Mouse (Mus musculus): ENCODE data around the gene Tmem205. TPM values are rescaled to one million over a fixed set of nuclear protein-coding genes. Genes with fewer than 3 reads are reported as not detected.

Tmem205 gene
- 8.9 TPM for polyA plus RNA-seq (2014; fragmentation: Illumina TruSeq; extraction: RNeasy Lipid Tissue Mini Kit (QIAGEN cat#74804); ENCODE audit: low read depth, low replicate concordance)

DNA sequence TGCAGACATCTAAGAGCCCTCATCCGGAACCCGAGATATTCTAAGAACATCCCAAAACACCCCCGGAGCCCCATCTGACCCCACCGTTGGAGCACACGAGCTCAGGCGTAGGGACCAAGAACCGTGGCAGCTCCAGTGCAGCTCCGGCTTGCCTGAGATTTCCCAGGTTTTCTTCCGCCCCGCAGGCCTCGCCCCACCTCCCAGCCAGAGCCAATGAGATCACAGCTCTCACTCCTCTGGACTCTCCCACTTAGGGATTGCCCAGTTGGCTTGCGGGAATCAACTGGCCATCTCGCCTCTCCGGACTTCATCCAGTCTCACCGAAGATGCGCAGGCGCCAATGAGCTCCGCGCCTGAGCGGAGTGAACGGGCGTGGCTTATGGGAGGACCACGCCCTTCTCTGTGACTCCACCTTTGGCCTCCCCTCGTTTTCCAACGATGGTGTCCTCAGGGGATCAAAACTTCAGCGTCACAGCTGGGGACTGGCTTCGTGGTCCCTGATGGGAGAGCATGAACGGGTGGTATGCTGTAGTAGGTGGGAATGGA, at the start of gene Tmem205, which contains the start of gene Ccdc159:
Tmem205 (minus strand) TSS at position 349 of the 546 bp plus-strand sequence.
Ccdc159 (plus strand) TSS at position 264 of the 546 bp plus-strand sequence.

GRCm38 (mm10) chr9:21963417-21963816, 36.1 kb upstream of the Tmem205 start, which contains the start of gene Epor:
Gene Epor (minus strand): TSS chr9:21963506.

DNA sequence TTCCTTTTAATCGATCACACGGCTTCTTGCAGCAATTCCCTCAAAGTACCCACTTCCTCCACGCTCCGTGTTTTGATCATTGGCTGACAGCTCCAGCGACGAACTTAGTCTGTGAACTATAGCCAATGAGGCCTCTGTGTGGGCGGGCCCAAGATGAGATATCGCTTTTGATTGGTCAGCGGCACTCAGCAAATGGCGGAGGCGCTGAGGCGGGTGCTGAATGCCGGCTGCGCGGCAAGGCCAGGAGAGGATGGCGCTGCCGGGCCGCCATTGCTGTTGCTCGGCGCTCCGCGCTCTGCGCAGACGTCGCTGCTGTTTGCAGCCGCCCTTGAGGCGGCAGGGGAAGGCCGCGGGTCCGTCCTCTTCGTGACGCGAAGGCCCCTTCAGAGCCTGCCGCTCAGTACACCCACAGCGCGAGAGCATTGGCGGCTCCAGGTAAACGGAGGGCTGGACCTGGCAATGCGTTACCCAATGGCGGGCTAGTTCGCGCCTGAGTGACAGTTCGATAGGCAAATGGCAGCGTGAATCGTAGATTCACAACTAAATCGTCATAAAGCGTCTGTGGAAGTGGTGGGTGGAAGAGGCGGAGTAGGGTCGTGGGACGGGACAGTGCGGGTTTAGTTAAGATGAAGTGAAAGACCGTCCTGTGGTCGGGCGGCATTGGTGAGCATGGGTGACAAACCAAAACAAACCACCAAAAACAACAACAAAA, 28.4 kb upstream of the Tmem205 start, which contains the start of gene Swsap1:
Swsap1 (plus strand) TSS at position 186 of the 712 bp plus-strand sequence.

DNA sequence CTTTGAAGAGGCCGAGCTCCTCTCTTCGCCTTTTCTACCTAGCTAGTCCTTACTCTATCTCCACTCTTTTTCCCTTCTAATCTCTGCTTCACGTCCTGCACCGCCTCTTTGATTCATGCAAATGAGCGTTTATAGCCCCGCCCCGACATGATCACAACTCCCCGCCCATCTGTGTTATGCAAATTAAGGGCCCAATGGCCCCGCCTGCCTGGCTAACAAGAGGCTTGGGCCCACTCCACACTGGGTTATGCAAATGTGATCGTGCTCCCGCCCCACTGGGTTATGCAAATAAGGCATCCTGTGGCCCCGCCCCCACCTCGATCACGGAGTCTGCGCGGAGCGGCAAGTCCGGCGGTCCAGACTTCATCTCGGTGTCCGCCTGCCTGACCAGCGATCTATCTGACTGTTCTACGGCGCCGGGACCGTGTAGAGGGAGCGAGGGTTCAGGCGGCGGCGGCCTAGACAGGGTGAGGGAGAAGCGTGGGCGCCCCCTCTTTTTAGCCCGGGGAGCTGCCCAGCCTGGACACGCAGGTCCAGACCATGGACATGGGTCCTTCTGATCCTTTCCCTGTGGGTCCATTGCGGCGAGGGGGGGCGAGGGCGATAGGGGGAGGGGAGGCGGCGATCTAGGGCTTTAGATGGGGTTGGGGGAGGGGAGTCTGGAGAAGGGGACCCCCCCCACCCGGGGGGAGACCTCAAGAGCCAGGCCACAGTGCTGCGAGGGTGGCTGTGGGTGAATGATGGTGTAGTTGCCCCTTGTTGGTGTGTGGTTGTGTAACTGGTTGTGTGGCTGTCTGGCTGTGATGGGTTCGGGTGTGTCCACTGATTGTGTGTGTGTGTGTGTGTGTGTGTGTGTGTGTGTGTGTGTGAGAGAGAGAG, 9.6 kb upstream of the Tmem205 start, which contains the start of gene Plppr2:
Plppr2 (plus strand) TSS at position 342 of the 879 bp plus-strand sequence.

DNA sequence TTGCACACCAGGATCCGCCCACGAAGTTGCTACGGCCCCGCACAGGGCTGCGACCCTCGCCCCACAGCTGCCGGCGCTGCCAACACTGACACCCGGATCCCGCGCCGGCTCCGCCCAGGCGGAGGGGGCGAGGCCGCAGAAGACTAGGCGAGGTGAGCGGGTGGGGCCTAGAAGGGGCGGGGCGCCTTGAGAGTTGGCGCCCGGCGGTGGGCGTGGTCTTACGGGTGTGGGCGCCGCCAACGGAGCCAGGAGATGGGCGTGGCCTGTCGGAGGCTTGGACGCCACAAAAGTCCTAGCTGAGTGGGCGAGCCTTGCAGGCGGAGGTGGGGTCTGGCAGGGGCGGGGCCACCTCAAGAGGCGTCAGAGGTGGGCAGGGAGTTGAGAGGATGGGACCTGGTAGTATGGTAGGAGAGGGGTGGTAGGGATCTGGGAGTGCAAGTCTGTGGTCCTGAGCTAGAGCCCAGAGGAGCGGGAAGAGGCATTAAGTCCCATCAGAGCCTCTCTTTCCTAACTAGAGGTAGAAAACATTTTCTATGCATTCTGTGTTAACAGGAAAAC, 9.2 kb downstream of the Tmem205 start, which contains the start of gene Rab3d:
Rab3d (minus strand) TSS at position 158 of the 558 bp plus-strand sequence.

Other genes starting within 250 kb of the Tmem205 start
- 37.2 TPM for gene Ldlr, start 204.1 kb downstream of the Tmem205 start, polyA plus RNA-seq (2014; fragmentation: Illumina TruSeq; extraction: RNeasy Lipid Tissue Mini Kit (QIAGEN cat#74804); ENCODE audit: low read depth, low replicate concordance)
- gene Spc24, start 167.3 kb downstream of the Tmem205 start, polyA plus RNA-seq (2014; fragmentation: Illumina TruSeq; extraction: RNeasy Lipid Tissue Mini Kit (QIAGEN cat#74804); ENCODE audit: low read depth, low replicate concordance) = 0.58 TPM
- gene Kank2, start 128.8 kb downstream of the Tmem205 start, polyA plus RNA-seq (2014; fragmentation: Illumina TruSeq; extraction: RNeasy Lipid Tissue Mini Kit (QIAGEN cat#74804); ENCODE audit: low read depth, low replicate concordance) = 13.8 TPM
- gene Angptl8, start 92.0 kb downstream of the Tmem205 start, polyA plus RNA-seq (2014; fragmentation: Illumina TruSeq; extraction: RNeasy Lipid Tissue Mini Kit (QIAGEN cat#74804); ENCODE audit: low read depth, low replicate concordance) = not detected
- 2.9 TPM for gene Dock6, start 74.9 kb downstream of the Tmem205 start, polyA plus RNA-seq (2014; fragmentation: Illumina TruSeq; extraction: RNeasy Lipid Tissue Mini Kit (QIAGEN cat#74804); ENCODE audit: low read depth, low replicate concordance)
- 14.0 TPM for gene Rab3d, start 9.4 kb downstream of the Tmem205 start, polyA plus RNA-seq (2014; fragmentation: Illumina TruSeq; extraction: RNeasy Lipid Tissue Mini Kit (QIAGEN cat#74804); ENCODE audit: low read depth, low replicate concordance)
- 0.99 TPM for gene Ccdc159, start 85 bp downstream of the Tmem205 start, polyA plus RNA-seq (2014; fragmentation: Illumina TruSeq; extraction: RNeasy Lipid Tissue Mini Kit (QIAGEN cat#74804); ENCODE audit: low read depth, low replicate concordance)
- 2.2 TPM for gene Plppr2, start 9.5 kb upstream of the Tmem205 start, polyA plus RNA-seq (2014; fragmentation: Illumina TruSeq; extraction: RNeasy Lipid Tissue Mini Kit (QIAGEN cat#74804); ENCODE audit: low read depth, low replicate concordance)
- 10.1 TPM for gene Swsap1, start 28.2 kb upstream of the Tmem205 start, polyA plus RNA-seq (2014; fragmentation: Illumina TruSeq; extraction: RNeasy Lipid Tissue Mini Kit (QIAGEN cat#74804); ENCODE audit: low read depth, low replicate concordance)
- not detected for gene Epor, start 36.0 kb upstream of the Tmem205 start, polyA plus RNA-seq (2014; fragmentation: Illumina TruSeq; extraction: RNeasy Lipid Tissue Mini Kit (QIAGEN cat#74804); ENCODE audit: low read depth, low replicate concordance)
- gene Rgl3, start 61.9 kb upstream of the Tmem205 start, polyA plus RNA-seq (2014; fragmentation: Illumina TruSeq; extraction: RNeasy Lipid Tissue Mini Kit (QIAGEN cat#74804); ENCODE audit: low read depth, low replicate concordance) = 2.8 TPM
- 0.76 TPM for gene Ccdc151, start 75.1 kb upstream of the Tmem205 start, polyA plus RNA-seq (2014; fragmentation: Illumina TruSeq; extraction: RNeasy Lipid Tissue Mini Kit (QIAGEN cat#74804); ENCODE audit: low read depth, low replicate concordance)
- 10.0 TPM for gene Prkcsh, start 75.2 kb upstream of the Tmem205 start, polyA plus RNA-seq (2014; fragmentation: Illumina TruSeq; extraction: RNeasy Lipid Tissue Mini Kit (QIAGEN cat#74804); ENCODE audit: low read depth, low replicate concordance)
- 1.1 TPM for gene Elavl3, start 124.5 kb upstream of the Tmem205 start, polyA plus RNA-seq (2014; fragmentation: Illumina TruSeq; extraction: RNeasy Lipid Tissue Mini Kit (QIAGEN cat#74804); ENCODE audit: low read depth, low replicate concordance)
- not detected for gene Gm49318, start 143.7 kb upstream of the Tmem205 start, polyA plus RNA-seq (2014; fragmentation: Illumina TruSeq; extraction: RNeasy Lipid Tissue Mini Kit (QIAGEN cat#74804); ENCODE audit: low read depth, low replicate concordance)
- not detected for gene Zfp653, start 143.8 kb upstream of the Tmem205 start, polyA plus RNA-seq (2014; fragmentation: Illumina TruSeq; extraction: RNeasy Lipid Tissue Mini Kit (QIAGEN cat#74804); ENCODE audit: low read depth, low replicate concordance)
- 4.3 TPM for gene Ecsit, start 157.9 kb upstream of the Tmem205 start, polyA plus RNA-seq (2014; fragmentation: Illumina TruSeq; extraction: RNeasy Lipid Tissue Mini Kit (QIAGEN cat#74804); ENCODE audit: low read depth, low replicate concordance)
- gene Cnn1, start 171.7 kb upstream of the Tmem205 start, polyA plus RNA-seq (2014; fragmentation: Illumina TruSeq; extraction: RNeasy Lipid Tissue Mini Kit (QIAGEN cat#74804); ENCODE audit: low read depth, low replicate concordance) = 3.6 TPM
- 8.3 TPM for gene Elof1, start 189.6 kb upstream of the Tmem205 start, polyA plus RNA-seq (2014; fragmentation: Illumina TruSeq; extraction: RNeasy Lipid Tissue Mini Kit (QIAGEN cat#74804); ENCODE audit: low read depth, low replicate concordance)
- gene Acp5, start 208.2 kb upstream of the Tmem205 start, polyA plus RNA-seq (2014; fragmentation: Illumina TruSeq; extraction: RNeasy Lipid Tissue Mini Kit (QIAGEN cat#74804); ENCODE audit: low read depth, low replicate concordance) = 5.2 TPM
- 5.1 TPM for gene Pigyl, start 229.3 kb upstream of the Tmem205 start, polyA plus RNA-seq (2014; fragmentation: Illumina TruSeq; extraction: RNeasy Lipid Tissue Mini Kit (QIAGEN cat#74804); ENCODE audit: low read depth, low replicate concordance)